Mouse (Mus musculus): ENCODE results near the gene Foxp3.

DNA sequence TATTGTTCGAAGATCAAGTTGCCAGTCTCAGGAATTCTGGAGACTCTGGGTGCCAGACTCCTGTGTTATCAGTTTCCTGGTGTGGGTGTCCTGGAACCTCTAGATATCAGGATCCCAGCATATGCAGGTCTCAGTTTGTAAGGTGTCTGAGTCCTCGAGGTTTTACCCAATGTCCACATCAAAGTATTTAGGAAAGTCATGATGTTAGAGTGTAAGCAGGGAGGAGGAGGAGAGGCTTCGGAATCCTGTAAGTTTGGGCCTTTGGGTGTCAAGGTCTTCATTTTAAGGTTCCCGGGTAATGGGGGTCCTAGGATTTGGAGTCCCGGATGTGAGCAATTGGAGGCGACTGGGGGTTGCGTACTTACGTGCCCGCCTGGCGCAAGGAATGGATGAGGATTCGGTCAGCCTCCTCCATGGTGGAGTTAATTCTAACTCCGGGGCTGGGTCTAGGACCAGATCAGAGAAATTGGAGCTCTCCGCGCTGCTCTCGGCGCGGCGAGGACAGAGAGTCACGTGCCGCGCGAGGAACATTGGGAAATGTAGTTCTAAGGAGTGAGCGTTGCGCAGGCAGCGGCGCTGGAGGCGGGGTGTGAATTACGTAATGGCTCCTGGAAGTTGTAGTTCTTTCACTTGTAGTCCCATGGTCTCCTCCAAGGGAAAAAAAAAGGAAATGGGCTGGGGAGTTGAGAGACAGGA lies 31.6 kb downstream of the Foxp3 start, which contains the start of gene Ccdc22:
- TF ChIP-seq CTCF (IDR thresholded peaks at IDR 0.05; ENCODE audit: low read depth): no peak
- no peak for TF ChIP-seq EP300 (IDR thresholded peaks at IDR 0.05; ENCODE audit: low read depth)
